Mouse (Mus musculus): Measurements from ENCODE around the gene Luzp2.

GRCm38 (mm10) chr7:55190655-55191054 is 355.4 kb downstream of the Luzp2 start:
- TF ChIP-seq CTCF (IDR thresholded peaks at IDR 0.05; ENCODE audit: control insufficient read depth, insufficient read depth, insufficient read length): no peak
- no peak for TF ChIP-seq CEBPB (IDR thresholded peaks at IDR 0.05; ENCODE audit: low read depth)
- no peak for TF ChIP-seq USF1 (IDR thresholded peaks at IDR 0.05; ENCODE audit: low read depth)
- no peak for TF ChIP-seq MAX (IDR thresholded peaks at IDR 0.05)
- no peak for TF ChIP-seq MYOG (IDR thresholded peaks at IDR 0.05; ENCODE audit: control insufficient read depth, extremely low read depth, insufficient read length)
- no peak for TF ChIP-seq MYOD1 (IDR thresholded peaks at IDR 0.05; ENCODE audit: control insufficient read depth, insufficient read length, low read depth)

Measured in C2C12 (cell line).